Mouse (Mus musculus): Measurements from ENCODE around the gene Lpcat4.

- no peak for TF ChIP-seq EP300 (IDR thresholded peaks at IDR 0.05; ENCODE audit: low read depth)
- no peak for TF ChIP-seq CTCF (IDR thresholded peaks at IDR 0.05; ENCODE audit: low read depth)
These were observed 15.6 kb downstream of the Lpcat4 start for GRCm38 (mm10) chr2:112254675-112255515.

Measured in heart, postnatal 0 days (tissue).